Mouse (Mus musculus) MEL (cell line): Measurements from ENCODE around the gene Fam234b. TPM values are rescaled to one million over a fixed set of nuclear protein-coding genes. Genes with fewer than 3 reads are reported as not detected.
A peak's percentile ranks its signal among the peaks of the same experiment; 100 is the strongest.

ENCODE experiments used
- DNase-seq: peaks from one replicate; pipeline ENCODE4 v3.0.0; 2011; ENCODE audit warnings: low read depth, low spot score
- H3K27ac ChIP-seq: 2 replicates; pipeline ENCODE4 v1.5.1; 2012; ENCODE audit warnings: low read depth, mild to moderate bottlenecking, control low read depth, low read length, moderate library complexity; ENCODE audit not compliant: control insufficient read depth
- H3K27me3 ChIP-seq, 2 experiments: fragments of 150-350 bp in 1 of 2; sonication (generic) in 1 of 2; 2 replicates each; pipeline ENCODE4 v1.6.1; 2012; ENCODE audit warnings: low read length in 2 of 2, mild to moderate bottlenecking in 2 of 2, improper control_type of control experiment in 1 of 2, moderate library complexity in 1 of 2; ENCODE audit not compliant: insufficient read depth in 2 of 2, control insufficient read depth in 1 of 2
- H3K36me3 ChIP-seq, 2 experiments: 2 replicates each; pipeline ENCODE4 v1.6.1; 2012 to 2014; ENCODE audit warnings: low read length in 2 of 2, improper control_type of control experiment in 1 of 2, inconsistent platforms in 1 of 2, mild to moderate bottlenecking in 1 of 2; ENCODE audit not compliant: insufficient read depth in 2 of 2, control insufficient read depth in 1 of 2
- H3K4me1 ChIP-seq, 2 experiments: fragments of 150-350 bp in 1 of 2; sonication (generic) in 1 of 2; 2 replicates each; pipeline ENCODE4 v1.6.1; 2012; ENCODE audit warnings: low read length in 2 of 2, improper control_type of control experiment in 1 of 2, mild to moderate bottlenecking in 1 of 2; ENCODE audit not compliant: insufficient read depth in 2 of 2, control insufficient read depth in 1 of 2
- H3K4me3 ChIP-seq, 2 experiments: fragments of 150-350 bp in 1 of 2; sonication (generic) in 1 of 2; 2 replicates each; pipeline ENCODE4 v1.5.1; 2012; ENCODE audit warnings: low read depth in 2 of 2, low read length in 2 of 2, mild to moderate bottlenecking in 2 of 2, moderate library complexity in 2 of 2, control low read depth in 1 of 2, improper control_type of control experiment in 1 of 2; ENCODE audit not compliant: control insufficient read depth in 1 of 2, insufficient read depth in 1 of 2
- H3K79me2 ChIP-seq: 2 replicates; pipeline ENCODE4 v1.6.1; 2012; ENCODE audit warnings: mild to moderate bottlenecking, low read length, moderate library complexity; ENCODE audit not compliant: control insufficient read depth, poor library complexity, insufficient read depth
- H3K9ac ChIP-seq: 2 replicates; pipeline ENCODE4 v1.6.1; 2012; ENCODE audit warnings: low read depth, mild to moderate bottlenecking, control low read depth, low read length, moderate library complexity; ENCODE audit not compliant: control insufficient read depth, poor library complexity, severe bottlenecking
- H3K9me3 ChIP-seq: fragments of 150-350 bp; sonication (generic); replicated peaks from 2 replicates; pipeline ENCODE4 v1.6.1; 2012; ENCODE audit warnings: mild to moderate bottlenecking, low read length, improper control_type of control experiment, moderate library complexity; ENCODE audit not compliant: insufficient read depth
- CHD1 ChIP-seq: IDR thresholded peaks from 2 replicates; pipeline ENCODE4 v1.6.1; 2012; ENCODE audit warnings: low read depth, mild to moderate bottlenecking, inconsistent platforms, low read length, improper control_type of control experiment
- ETS1 ChIP-seq: IDR thresholded peaks from 2 replicates; pipeline ENCODE4 v1.6.1; 2012; ENCODE audit warnings: low read depth, mild to moderate bottlenecking, inconsistent platforms, low read length, improper control_type of control experiment, moderate library complexity
- GABPA ChIP-seq: IDR thresholded peaks from 2 replicates; pipeline ENCODE4 v1.6.1; 2012; ENCODE audit warnings: low read depth, mild to moderate bottlenecking, inconsistent platforms, low read length, improper control_type of control experiment, moderate library complexity
- HCFC1 ChIP-seq: IDR thresholded peaks from 2 replicates; pipeline ENCODE4 v1.6.1; 2012; ENCODE audit warnings: low read depth, mild to moderate bottlenecking, inconsistent platforms, low read length, improper control_type of control experiment, moderate library complexity
- JUND ChIP-seq: IDR thresholded peaks from 2 replicates; pipeline ENCODE4 v1.6.1; 2011; ENCODE audit warnings: low read depth, mild to moderate bottlenecking, improper control_type of control experiment, low read length
- MAZ ChIP-seq: IDR thresholded peaks from 2 replicates; pipeline ENCODE4 v1.6.1; 2012; ENCODE audit warnings: low read depth, mild to moderate bottlenecking, inconsistent platforms, low read length, improper control_type of control experiment
- MYB ChIP-seq: IDR thresholded peaks from 2 replicates; pipeline ENCODE4 v1.6.1; 2011; ENCODE audit warnings: mild to moderate bottlenecking, low read depth, low read length, improper control_type of control experiment
- NELFE ChIP-seq: IDR thresholded peaks from 2 replicates; pipeline ENCODE4 v1.6.1; 2011; ENCODE audit warnings: low read depth, low read length, improper control_type of control experiment
- NRF1 ChIP-seq: IDR thresholded peaks from 2 replicates; pipeline ENCODE4 v1.6.1; 2014; ENCODE audit warnings: low read depth, mild to moderate bottlenecking, inconsistent platforms, low read length, improper control_type of control experiment, moderate library complexity; ENCODE audit not compliant: poor library complexity, insufficient read depth, severe bottlenecking
- POLR2A ChIP-seq, 2 experiments: IDR thresholded peaks; 2 replicates each; pipeline ENCODE4 v1.6.1; 2011 to 2012; ENCODE audit warnings: low read length in 2 of 2, mild to moderate bottlenecking in 2 of 2, control low read depth in 1 of 2, improper control_type of control experiment in 1 of 2, low read depth in 1 of 2, moderate library complexity in 1 of 2; ENCODE audit not compliant: control insufficient read depth in 1 of 2, insufficient read depth in 1 of 2, poor library complexity in 1 of 2
- SIN3A ChIP-seq: IDR thresholded peaks from 2 replicates; pipeline ENCODE4 v1.6.1; 2012; ENCODE audit warnings: low read length, improper control_type of control experiment, inconsistent platforms
- SMC3 ChIP-seq: IDR thresholded peaks from 2 replicates; pipeline ENCODE4 v1.6.1; 2011; ENCODE audit warnings: low read depth, low read length, improper control_type of control experiment
- TCF12 ChIP-seq: IDR thresholded peaks from 2 replicates; pipeline ENCODE4 v1.6.1; 2014; ENCODE audit warnings: low read depth, mild to moderate bottlenecking, inconsistent platforms, low read length, improper control_type of control experiment, moderate library complexity
- USF2 ChIP-seq, 2 experiments: IDR thresholded peaks; 2 replicates each; pipeline ENCODE4 v1.6.1; 2011 to 2012; ENCODE audit warnings: improper control_type of control experiment in 2 of 2, low read length in 2 of 2, borderline replicate concordance in 1 of 2, inconsistent platforms in 1 of 2, low read depth in 1 of 2, mild to moderate bottlenecking in 1 of 2; ENCODE audit not compliant: insufficient read depth in 1 of 2
- ZKSCAN1 ChIP-seq: IDR thresholded peaks from 2 replicates; pipeline ENCODE4 v1.6.1; 2012; ENCODE audit warnings: low read depth, mild to moderate bottlenecking, inconsistent platforms, low read length, improper control_type of control experiment, moderate library complexity
- ZMIZ1 ChIP-seq: IDR thresholded peaks from 2 replicates; pipeline ENCODE4 v1.6.1; 2012; ENCODE audit warnings: low read depth, mild to moderate bottlenecking, inconsistent platforms, low read length, improper control_type of control experiment, moderate library complexity
- ZNF384 ChIP-seq: IDR thresholded peaks from 2 replicates; pipeline ENCODE4 v1.6.1; 2012; ENCODE audit warnings: low read depth, mild to moderate bottlenecking, inconsistent platforms, low read length, improper control_type of control experiment
- polyA plus RNA-seq, 2 experiments: library from polyadenylated mRNA; stranded (reverse) in 1 of 2; unstranded in 1 of 2; fragments of >175 nt in 1 of 2; fragments of >200 nt in 1 of 2; gene quantifications; 2 replicates each; pipeline versions ENCODE4 v1.2.1 to v1.2.4; 2012; ENCODE audit warnings: low replicate concordance in 2 of 2, low read depth in 1 of 2; ENCODE audit not compliant: insufficient read length in 2 of 2, insufficient read depth in 1 of 2, missing spikeins in 1 of 2
- total RNA-seq: library from RNA; depleted of rRNA; stranded (reverse); fragments of 300-350 nt; gene quantifications from 2 replicates; pipeline ENCODE4 v1.2.3, GENCODE M21; 2012

The Fam234b gene
- total and polyA plus RNA-seq, 3 experiments: 12.2 to 20.5 TPM; not detected in 1

- Histone ChIP-seq H3K36me3 (peaks cover 0 to 2% of the 10 kb centered on the region in 2 experiments; a peak in 2 of 4 replicates), H3K9me3 (no peaks in the 10 kb centered on the region), H3K4me3 (no peak overlapping the region), H3K27ac (no peak overlapping the region), H3K27me3 (no peaks in the 10 kb centered on the region), H3K4me1 (no peaks in the 10 kb centered on the region), H3K9ac (no peak overlapping the region), H3K79me2 (no peaks in the 10 kb centered on the region)
- TF ChIP-seq USF2 (IDR thresholded peaks at IDR 0.05; ENCODE audit: borderline replicate concordance in 1 of 2, insufficient read depth in 1 of 2, low read depth in 1 of 2, low read length in 2 of 2) (no peak), MYB (no peak), SMC3 (no peak), NELFE (no peak), SIN3A (no peak), CHD1 (no peak), ZMIZ1 (no peak), POLR2A (IDR thresholded peaks at IDR 0.05; ENCODE audit: control insufficient read depth in 1 of 2, insufficient read depth in 1 of 2, low read depth in 1 of 2, low read length in 2 of 2, poor library complexity in 1 of 2) (no peak), MAZ (no peak), JUND (no peak), ETS1 (no peak), NRF1 (no peak)
- DNase-seq: peak; percentile 29
Measured at GRCm38 (mm10) chr6:135219916-135220315, 22.1 kb downstream of the Fam234b start.

- no peak for TF ChIP-seq GABPA
- no peak for TF ChIP-seq ZNF384
- no peak for TF ChIP-seq ZKSCAN1
- no peak for TF ChIP-seq HCFC1
- TF ChIP-seq TCF12: no peak
- TF ChIP-seq NRF1: no peak
- Histone ChIP-seq H3K4me1 (no peaks in the 10 kb centered on the region), H3K27ac (no peak overlapping the region), H3K36me3 (peaks cover 0 to 2% of the 10 kb centered on the region in 2 experiments; a peak in 2 of 4 replicates), H3K4me3 (no peak overlapping the region), H3K27me3 (no peaks in the 10 kb centered on the region), H3K79me2 (no peaks in the 10 kb centered on the region), H3K9me3 (no peaks in the 10 kb centered on the region), H3K9ac (no peak overlapping the region)
- DNase-seq: no peak
Measured at GRCm38 (mm10) chr6:135223786-135224416, 26.1 kb downstream of the Fam234b start.
